In the genomic region with DNA sequence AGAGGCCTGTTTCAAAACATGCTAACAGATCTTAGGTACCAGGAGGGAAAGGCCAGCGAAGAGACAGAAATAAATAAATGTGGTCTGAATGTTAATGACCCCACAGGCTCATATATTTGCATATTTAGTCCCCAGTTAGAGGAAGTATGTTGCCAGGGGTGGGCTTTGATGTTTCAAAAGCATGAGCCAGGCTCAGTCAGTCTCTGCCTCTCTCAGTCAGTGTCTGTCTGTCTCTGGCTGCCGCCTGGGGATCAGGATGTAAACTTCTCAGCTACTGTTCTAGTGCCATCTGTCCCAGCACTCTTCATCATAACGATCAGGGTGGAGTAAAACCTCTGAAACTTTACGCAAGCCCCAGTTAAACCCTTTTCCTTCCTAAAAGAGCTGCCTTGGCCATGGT, we compare ENCODE assay signal across 1 mouse cellular context.
A peak's percentile ranks its signal among the peaks of the same experiment; 100 is the strongest.
TF ChIP-seq lines count a peak whose summit lies in the region.

No protein-coding gene starts in this region.

TF ChIP-seq in CH12.LX, 34 proteins besides CTCF, POLR2A, EP300 and RAD21 (continued from another document):
- TF ChIP-seq BHLHE40 (IDR thresholded peaks at IDR 0.05; ENCODE audit: low read depth, low read length) (peak; percentile 29; the same call in 1 of the 2 replicates), GABPA (IDR thresholded peaks at IDR 0.05; ENCODE audit: insufficient replicate concordance, low read depth, low read length) (no peak), SIN3A (IDR thresholded peaks at IDR 0.05; ENCODE audit: low read length) (peak; percentile 4; the same call in 1 of the 2 replicates), ETS1 (conservative IDR thresholded peaks at IDR 0.05; ENCODE audit: low read depth, low read length) (no peak; the same call in 1 of the 2 replicates), MXI1 (IDR thresholded peaks at IDR 0.05; ENCODE audit: low read depth, low read length) (0 out of 2 replicates have a peak, but pooled peaks have one; percentile 7), NRF1 (IDR thresholded peaks at IDR 0.05; ENCODE audit: low read depth, low read length) (no peak), MEF2A (IDR thresholded peaks at IDR 0.05; ENCODE audit: borderline replicate concordance, low read depth, low read length) (0 out of 2 replicates have a peak, but pooled peaks have one; percentile 13), UBTF (IDR thresholded peaks at IDR 0.05; ENCODE audit: low read depth, low read length) (no peak), MAFK (IDR thresholded peaks at IDR 0.05; ENCODE audit: insufficient replicate concordance, low read length) (no peak), ELF1 (IDR thresholded peaks at IDR 0.05; ENCODE audit: low read depth, low read length) (peak; percentile 56; the same call in 1 of the 2 replicates), POLR2AphosphoS2 (IDR thresholded peaks at IDR 0.05; ENCODE audit: low read depth, low read length) (no peak), MYC (IDR thresholded peaks at IDR 0.05; ENCODE audit: low read depth, low read length) (peak; percentile 34; the same call in 1 of the 2 replicates), USF1 (IDR thresholded peaks at IDR 0.05; ENCODE audit: low read depth, low read length) (no peak), TBP (conservative IDR thresholded peaks at IDR 0.05; ENCODE audit: low read depth, low read length) (peak; percentile 92), USF2 (conservative IDR thresholded peaks at IDR 0.05; ENCODE audit: low read depth, low read length) (no peak), E2F4 (IDR thresholded peaks at IDR 0.05; ENCODE audit: insufficient replicate concordance, low read depth, low read length) (no peak)
